Mouse (Mus musculus) stomach, postnatal 0 days (tissue): ENCODE measurements around the gene Slc10a1. TPM values are rescaled to one million over a fixed set of nuclear protein-coding genes. Genes with fewer than 3 reads are reported as not detected.

Experiments
- ATAC-seq: fragments of 200-750 bp; cut with Nextera tagmentation; 2 replicates; pipeline ENCODE4 v1.8.0; 2017; ENCODE audit not compliant: low FRiP score, low TSS enrichment
- DNase-seq: peaks from one replicate; pipeline ENCODE4 v3.0.0-alpha.2; 2016; ENCODE audit warnings: low spot score
- H3K27ac ChIP-seq: fragments of 300-500 bp; sonication (generic); replicated peaks from 2 replicates; pipeline ENCODE4 v1.5.1; 2014; ENCODE audit warnings: mild to moderate bottlenecking, control low read depth
- H3K27me3 ChIP-seq: fragments of 300-500 bp; sonication (generic); 2 replicates; pipeline ENCODE4 v1.6.1; 2014; ENCODE audit warnings: low read length; ENCODE audit not compliant: control insufficient read depth, insufficient read depth
- H3K36me3 ChIP-seq: fragments of 300-500 bp; sonication (generic); 2 replicates; pipeline ENCODE4 v1.6.1; 2014; ENCODE audit warnings: low read length, mixed read lengths; ENCODE audit not compliant: control insufficient read depth, insufficient read depth
- H3K4me1 ChIP-seq: fragments of 300-500 bp; sonication (generic); replicated peaks from 2 replicates; pipeline ENCODE4 v1.6.1; 2014; ENCODE audit warnings: antibody characterized with exemption; ENCODE audit not compliant: control insufficient read depth, insufficient read depth
- H3K4me2 ChIP-seq: fragments of 300-500 bp; sonication (generic); replicated peaks from 2 replicates; pipeline ENCODE4 v1.6.1; 2014; ENCODE audit warnings: low read depth, mild to moderate bottlenecking, control low read depth, moderate library complexity
- H3K4me3 ChIP-seq: fragments of 300-500 bp; sonication (generic); 2 replicates; pipeline ENCODE4 v1.5.1; 2014; ENCODE audit warnings: low read depth, low read length, control low read depth
- H3K9ac ChIP-seq: fragments of 300-500 bp; sonication (generic); 2 replicates; pipeline ENCODE4 v1.6.1; 2014; ENCODE audit warnings: mild to moderate bottlenecking, low read length, control low read depth, mixed read lengths
- H3K9me3 ChIP-seq: fragments of 300-500 bp; sonication (generic); 2 replicates; pipeline ENCODE4 v1.6.1; 2016; ENCODE audit warnings: low read length; ENCODE audit not compliant: control insufficient read depth
- CTCF ChIP-seq: IDR thresholded peaks from 2 replicates; pipeline ENCODE4 v1.5.1; 2016; ENCODE audit warnings: antibody characterized with exemption, low read depth, mild to moderate bottlenecking, moderate library complexity
- EP300 ChIP-seq: optimal IDR thresholded peaks from 2 replicates; pipeline ENCODE3; 2016; ENCODE audit warnings: antibody characterized with exemption
- WGBS: fragments of 180-500 bp; shearing (Covaris S2); extraction: QIAGEN DNeasy Blood & Tissue Kit; methylation state at CpG from one replicate; pipeline ENCODE4 v1.1.7; 2014; 5-methylcytosine and 5-hydroxymethylcytosine counted together
- polyA plus RNA-seq: library from polyadenylated mRNA; unstranded; fragments of >200 nt; fragmentation: Nextera tagmentation; extraction: Ambion mirVana; gene quantifications from 2 replicates; pipeline ENCODE4 v1.2.1, GENCODE M21; 2015

Gene Slc10a1
- polyA plus RNA-seq, 1 experiment from 2014 or later = 0.58 TPM

DNA sequence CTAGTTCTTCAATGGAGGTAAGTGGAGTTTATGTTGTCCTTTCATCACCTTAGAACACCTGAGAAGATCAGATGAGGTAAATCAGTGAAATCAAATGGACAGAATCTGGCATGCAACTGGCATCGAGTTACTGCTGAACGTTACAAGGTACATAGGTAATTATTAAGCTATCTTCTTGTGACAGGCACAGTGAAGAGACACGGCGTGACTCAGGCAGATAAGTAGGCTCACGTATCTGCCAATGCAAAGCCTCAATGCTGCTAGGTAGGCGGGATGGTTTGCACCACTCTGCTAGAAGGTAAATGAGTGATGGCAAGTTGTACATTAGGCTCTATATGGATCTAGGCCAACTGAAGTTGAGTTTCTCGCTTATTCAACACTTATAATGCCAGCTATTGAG is 38.4 kb downstream of the Slc10a1 start:
- no peak for TF ChIP-seq EP300
- 62% methylated on average over 7 of the region's 7 CpGs for WGBS
- H3K27ac ChIP-seq = no peak overlapping the region
- H3K4me2 ChIP-seq = no peak overlapping the region
- no peaks in the 10 kb centered on the region for H3K27me3 ChIP-seq
- H3K9me3 ChIP-seq = no peaks in the 10 kb centered on the region
- no peak overlapping the region for H3K9ac ChIP-seq
- peak; percentile 73; the same call in 1 of the 2 replicates for ATAC-seq
- no peaks in the 10 kb centered on the region for H3K4me1 ChIP-seq
- DNase-seq = no peak
- H3K4me3 ChIP-seq = no peak overlapping the region
- H3K36me3 ChIP-seq = no peaks in the 10 kb centered on the region

DNA sequence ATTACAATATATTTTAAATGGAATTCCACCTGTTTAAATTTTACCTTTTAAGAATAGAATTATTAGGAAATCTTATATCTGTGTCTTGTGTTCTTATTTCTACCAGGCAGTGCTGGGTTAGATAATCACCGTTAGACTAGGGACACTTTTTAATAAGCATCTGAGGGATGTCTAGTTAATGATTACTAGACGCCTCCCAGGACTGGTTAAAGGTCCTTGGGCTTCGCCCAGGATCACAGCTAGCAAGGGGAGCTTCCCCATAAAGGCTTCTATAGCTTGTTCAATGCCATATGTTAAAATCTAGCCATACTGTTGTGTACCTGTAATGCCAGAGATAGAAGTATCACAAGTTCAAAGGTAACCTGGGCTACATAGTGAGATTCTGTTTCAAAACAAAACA is 39.6 kb downstream of the Slc10a1 start:
- Histone ChIP-seq H3K9ac (no peak overlapping the region), H3K27ac (no peak overlapping the region), H3K9me3 (no peaks in the 10 kb centered on the region), H3K36me3 (no peaks in the 10 kb centered on the region), H3K4me2 (no peak overlapping the region), H3K4me3 (no peak overlapping the region), H3K4me1 (no peaks in the 10 kb centered on the region), H3K27me3 (no peaks in the 10 kb centered on the region)
- ATAC-seq (no peak), DNase-seq (no peak)
- WGBS = 52% methylated on average over 3 of the region's 3 CpGs
- TF ChIP-seq EP300 = no peak

DNA sequence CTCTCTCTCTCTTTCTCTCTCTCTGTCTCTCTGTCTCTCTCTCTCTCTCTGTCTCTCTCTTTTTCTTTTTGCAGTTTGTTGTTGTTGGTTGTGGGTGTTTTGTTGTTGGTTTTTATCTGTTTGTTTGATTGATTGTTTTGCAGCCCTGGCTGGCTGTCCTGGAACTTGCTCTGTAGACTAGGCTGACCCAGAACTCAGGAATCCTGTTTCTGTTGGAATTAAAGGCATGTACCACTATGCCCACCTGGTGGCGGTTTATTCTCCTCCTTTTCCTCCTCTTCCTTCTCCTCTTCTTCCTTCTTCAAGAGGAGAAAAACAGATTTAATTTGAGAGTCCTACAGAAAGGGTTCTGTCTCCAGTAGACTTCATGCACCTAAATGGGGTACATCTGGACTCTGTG is 41.0 kb downstream of the Slc10a1 start:
- 72% methylated on average over 1 of the region's 1 CpGs for WGBS
- Histone ChIP-seq H3K27me3 (no peaks in the 10 kb centered on the region), H3K36me3 (no peaks in the 10 kb centered on the region), H3K9ac (no peak overlapping the region), H3K27ac (no peak overlapping the region), H3K4me3 (no peak overlapping the region), H3K4me1 (no peaks in the 10 kb centered on the region), H3K4me2 (no peak overlapping the region), H3K9me3 (no peaks in the 10 kb centered on the region)
- ATAC-seq (no peak), DNase-seq (no peak)
- TF ChIP-seq EP300 (no peak), CTCF (no peak)

DNA sequence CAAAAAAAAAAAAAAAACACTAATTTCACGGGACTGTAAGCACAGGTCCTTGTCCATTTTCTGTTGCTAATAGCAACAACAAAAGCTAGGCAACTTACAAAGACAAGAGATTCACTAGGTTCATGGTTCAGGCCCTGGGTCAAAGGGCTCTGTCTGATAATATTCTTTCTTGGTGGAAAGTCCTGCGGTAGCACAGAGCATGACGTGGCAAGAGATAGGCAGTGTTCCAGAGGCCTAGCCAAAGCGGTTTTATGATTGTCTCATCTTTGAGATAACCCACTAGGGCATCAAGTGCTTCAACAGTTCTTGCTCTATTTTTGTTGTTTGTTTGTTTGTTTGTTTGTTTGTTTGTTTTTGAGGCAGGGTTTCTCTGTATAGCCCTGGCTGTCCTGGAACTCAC is 42.0 kb downstream of the Slc10a1 start:
- Histone ChIP-seq H3K9me3 (no peaks in the 10 kb centered on the region), H3K4me1 (no peaks in the 10 kb centered on the region), H3K27ac (no peak overlapping the region), H3K9ac (no peak overlapping the region), H3K27me3 (no peaks in the 10 kb centered on the region), H3K4me2 (no peak overlapping the region), H3K4me3 (no peak overlapping the region), H3K36me3 (no peaks in the 10 kb centered on the region)
- no peak for ATAC-seq
- TF ChIP-seq EP300 (no peak), CTCF (no peak)
- DNase-seq = no peak
- 79% methylated on average over 4 of the region's 4 CpGs for WGBS

DNA sequence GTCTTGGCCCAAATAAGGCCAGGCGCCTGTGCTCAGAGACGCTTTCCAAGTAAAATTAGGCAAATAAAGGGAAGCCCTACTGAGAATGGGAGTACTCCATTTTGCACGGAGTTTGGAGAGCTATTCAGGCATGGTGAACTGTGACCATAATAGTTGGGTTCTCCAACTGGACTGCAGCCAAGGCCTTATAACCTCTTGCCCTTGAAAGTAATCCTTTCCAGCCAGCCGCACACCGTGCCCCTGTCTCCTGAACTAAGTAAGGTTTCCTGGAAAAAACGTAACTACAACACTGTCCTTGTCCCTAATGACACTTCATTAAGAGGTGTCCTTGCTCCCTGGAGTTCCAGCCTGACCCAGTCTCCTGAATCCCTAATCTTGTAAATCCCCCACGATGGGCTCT is 42.6 kb downstream of the Slc10a1 start:
- Histone ChIP-seq H3K9ac (no peak overlapping the region), H3K27me3 (no peaks in the 10 kb centered on the region), H3K4me1 (no peaks in the 10 kb centered on the region), H3K4me2 (no peak overlapping the region), H3K4me3 (no peak overlapping the region), H3K9me3 (no peaks in the 10 kb centered on the region), H3K36me3 (no peaks in the 10 kb centered on the region), H3K27ac (no peak overlapping the region)
- 46% methylated on average over 7 of the region's 7 CpGs for WGBS
- no peak for ATAC-seq
- no peak for TF ChIP-seq CTCF
- TF ChIP-seq EP300 = no peak
- DNase-seq = no peak

DNA sequence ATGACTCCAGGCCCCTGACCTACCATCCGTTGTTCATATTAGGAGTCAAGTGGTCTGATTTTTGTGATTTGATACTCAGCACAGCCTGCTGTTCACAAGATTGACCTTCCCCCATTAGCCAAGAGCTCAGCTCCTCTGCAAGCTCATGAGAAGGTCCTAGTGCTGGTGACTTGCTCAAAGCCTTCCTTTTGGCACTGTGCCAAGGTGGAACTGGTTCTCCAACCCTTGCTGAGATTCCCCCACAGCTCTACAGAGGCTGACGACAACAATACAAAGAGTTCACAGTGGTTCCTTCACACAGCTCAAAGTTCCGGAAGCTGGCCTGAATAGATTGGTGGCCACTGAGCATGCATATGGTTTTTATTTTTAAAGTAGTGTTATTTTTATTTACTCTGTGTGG is 44.3 kb downstream of the Slc10a1 start:
- H3K9me3 ChIP-seq = no peaks in the 10 kb centered on the region
- H3K4me1 ChIP-seq = no peaks in the 10 kb centered on the region
- ATAC-seq (peak; percentile 95), DNase-seq (peak; percentile 92)
- TF ChIP-seq CTCF = no peak
- no peak for TF ChIP-seq EP300
- peak overlapping the region; percentile 84 for H3K27ac ChIP-seq
- H3K36me3 ChIP-seq = no peaks in the 10 kb centered on the region
- no peak overlapping the region for H3K4me3 ChIP-seq
- peak overlapping the region; percentile 40; the same call in 1 of the 2 replicates for H3K4me2 ChIP-seq
- WGBS = 26% methylated on average over 3 of the region's 3 CpGs
- H3K9ac ChIP-seq = no peak overlapping the region
- no peaks in the 10 kb centered on the region for H3K27me3 ChIP-seq
